Mouse (Mus musculus): ENCODE results near the gene Psip1.

DNA sequence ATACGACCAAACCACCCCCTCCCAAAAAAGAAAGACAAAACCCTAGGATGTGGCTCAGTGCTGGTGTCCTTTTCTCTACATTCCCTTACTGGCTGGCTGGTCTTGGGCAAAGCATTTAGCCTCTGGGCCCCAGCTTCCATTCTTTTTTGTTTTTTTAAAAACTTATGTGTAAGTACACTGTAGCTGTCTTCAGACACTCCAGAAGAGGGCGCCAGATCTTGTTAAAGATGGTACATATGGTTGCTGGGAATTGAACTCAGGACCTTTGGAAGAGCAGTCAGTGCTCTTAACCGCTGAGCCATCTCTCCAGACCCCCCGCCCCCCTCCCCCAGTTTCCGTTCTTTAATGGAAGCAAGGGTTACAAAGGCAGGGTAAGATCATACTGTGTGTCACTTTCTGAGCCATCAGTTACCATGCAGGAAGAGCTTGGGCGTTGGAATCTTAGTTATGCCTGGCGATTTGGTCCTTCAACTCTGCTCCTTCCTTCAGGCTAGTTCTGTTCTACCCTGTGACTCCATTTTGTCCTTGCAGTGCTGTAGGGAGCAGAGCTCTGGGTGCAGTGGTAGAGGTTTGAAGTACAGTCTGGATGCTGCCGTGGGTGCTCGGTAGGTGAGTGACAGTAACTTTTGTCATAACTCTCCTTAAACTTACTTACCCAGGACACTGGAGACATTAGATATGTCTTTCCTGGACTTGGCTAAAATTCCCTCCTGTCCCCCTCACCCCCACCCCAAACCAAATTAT, 47.1 kb upstream of the Psip1 start:
- no peak for TF ChIP-seq POLR2A (IDR thresholded peaks at IDR 0.05; ENCODE audit: extremely low read depth, insufficient read depth, low read length)
- TF ChIP-seq CTCF (IDR thresholded peaks at IDR 0.05; ENCODE audit: low read depth, low read length) = no peak
